Mouse (Mus musculus) G1E (cell line): ENCODE data around the gene Polr2a.

Source experiments
- CTCF ChIP-seq: IDR thresholded peaks from 2 replicates; pipeline ENCODE4 v1.5.1; 2012; ENCODE audit warnings: low read depth, low read length, inconsistent platforms, mixed read lengths
- GATA1 ChIP-seq: IDR thresholded peaks from 2 replicates; pipeline ENCODE4 v1.6.1; 2012; ENCODE audit warnings: borderline replicate concordance, low read length, inconsistent platforms, mixed read lengths
- GATA2 ChIP-seq: IDR thresholded peaks from 2 replicates; pipeline ENCODE4 v1.6.1; 2012; ENCODE audit warnings: low read depth, low read length, inconsistent platforms, borderline replicate concordance

DNA sequence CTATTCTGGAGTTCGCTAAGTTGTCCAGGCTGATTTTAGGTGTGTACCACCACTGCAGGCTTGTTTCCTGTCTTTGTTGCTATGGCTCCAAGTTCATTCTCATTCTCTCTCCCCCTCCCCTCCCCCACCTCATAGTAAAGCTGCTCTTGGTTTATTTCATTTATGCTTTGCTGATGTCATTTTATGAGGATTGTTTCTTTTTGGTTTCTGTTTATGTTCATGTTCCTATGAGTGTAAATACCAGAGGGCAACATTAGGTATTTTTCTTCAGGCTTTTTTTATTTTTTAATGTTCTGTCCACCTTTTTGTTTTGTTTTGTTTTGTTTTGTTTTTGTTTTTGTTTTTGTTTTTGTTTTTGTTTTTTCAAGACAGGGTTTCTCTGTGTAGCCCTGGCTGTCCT is 3.4 kb upstream of the Polr2a start, which contains the start of gene Slc35g3:
- TF ChIP-seq CTCF (no peak), GATA2 (no peak), GATA1 (no peak)
